Mouse (Mus musculus) liver, embryonic 14.5 days (tissue): ENCODE results near the gene Evx2. TPM values are rescaled to one million over a fixed set of nuclear protein-coding genes. Genes with fewer than 3 reads are reported as not detected.

Experiments
- ATAC-seq: fragments of 200-750 bp; cut with Nextera tagmentation; 2 replicates; pipeline ENCODE4 v1.8.0; 2017; ENCODE audit warnings: moderate number of reproducible peaks, mild to moderate bottlenecking, moderate library complexity; ENCODE audit not compliant: insufficient read depth
- DNase-seq, 3 experiments: peaks; one replicate each; pipeline ENCODE4 v3.0.0-alpha.2; 2012 to 2013; ENCODE audit warnings: low read depth in 3 of 3, low spot score in 3 of 3
- H3K27ac ChIP-seq: fragments of 300-500 bp; sonication (generic); 2 replicates; pipeline ENCODE4 v1.5.1; 2014; ENCODE audit warnings: moderate library complexity, mild to moderate bottlenecking, control low read depth, inconsistent platforms
- H3K27me3 ChIP-seq: fragments of 300-500 bp; sonication (generic); 2 replicates; pipeline ENCODE4 v1.6.1; 2014; ENCODE audit warnings: mild to moderate bottlenecking, low read length, moderate library complexity; ENCODE audit not compliant: control insufficient read depth, insufficient read depth
- H3K36me3 ChIP-seq: fragments of 300-500 bp; sonication (generic); replicated peaks from 2 replicates; pipeline ENCODE4 v1.6.1; 2014; ENCODE audit warnings: low read depth; ENCODE audit not compliant: control insufficient read depth, insufficient read depth
- H3K4me1 ChIP-seq, 2 experiments: fragments of 200-500 bp in 1 of 2; fragments of 300-500 bp in 1 of 2; sonication (generic) in 1 of 2; replicated peaks; 2 replicates each; pipeline ENCODE4 v1.6.1; 2012 to 2014; ENCODE audit warnings: antibody characterized with exemption in 1 of 2, inconsistent platforms in 1 of 2, low read length in 1 of 2; ENCODE audit not compliant: control insufficient read depth in 2 of 2, insufficient read depth in 2 of 2
- H3K4me2 ChIP-seq: fragments of 300-500 bp; sonication (generic); 2 replicates; pipeline ENCODE4 v1.6.1; 2014; ENCODE audit warnings: low read depth, mild to moderate bottlenecking, control low read depth, moderate library complexity
- H3K4me3 ChIP-seq, 2 experiments: fragments of 200-500 bp in 1 of 2; fragments of 300-500 bp in 1 of 2; sonication (generic) in 1 of 2; 2 replicates each; pipeline ENCODE4 v1.5.1; 2012 to 2014; ENCODE audit warnings: low read depth in 2 of 2, low read length in 2 of 2, mild to moderate bottlenecking in 2 of 2, control low read depth in 1 of 2, inconsistent platforms in 1 of 2, moderate library complexity in 1 of 2; ENCODE audit not compliant: insufficient read depth in 1 of 2
- H3K9ac ChIP-seq: fragments of 300-500 bp; sonication (generic); replicated peaks from 2 replicates; pipeline ENCODE4 v1.6.1; 2014; ENCODE audit warnings: mild to moderate bottlenecking, control low read depth, moderate library complexity
- H3K9me3 ChIP-seq: fragments of 300-500 bp; sonication (generic); 2 replicates; pipeline ENCODE4 v1.6.1; 2016; ENCODE audit warnings: low read length, mixed read lengths; ENCODE audit not compliant: control insufficient read depth
- CTCF ChIP-seq: IDR thresholded peaks from 2 replicates; pipeline ENCODE4 v1.5.1; 2016; ENCODE audit warnings: antibody characterized with exemption, low read depth, control low read depth
- EP300 ChIP-seq: IDR thresholded peaks from 2 replicates; pipeline ENCODE4 v1.6.1; 2016; ENCODE audit warnings: antibody characterized with exemption, low read depth
- WGBS: fragments of 180-500 bp; shearing (Covaris S2); extraction: QIAGEN DNeasy Blood & Tissue Kit; methylation state at CpG from one replicate; pipeline ENCODE4 v1.1.7; 2014; ENCODE audit not compliant: insufficient replicate concordance; 5-methylcytosine and 5-hydroxymethylcytosine counted together
- polyA plus RNA-seq, 2 experiments: library from polyadenylated mRNA; depleted of rRNA in 1 of 2; stranded (reverse) in 1 of 2; unstranded in 1 of 2; fragments of >200 nt; fragmentation: Nextera tagmentation in 1 of 2; extraction: Ambion mirVana in 1 of 2; gene quantifications; 2 replicates each; pipeline versions ENCODE4 v1.2.1 to v1.2.3; 2012 to 2014

Evx2 gene
- polyA plus RNA-seq, 2 experiments: 0.02 TPM; not detected in 1

GRCm38 (mm10) chr2:74667842-74668357 lies 8.5 kb upstream of the Evx2 start, which contains the start of gene Hoxd13:
Hoxd13 (plus strand) TSS chr2:74668310.
- DNase-seq: no peak
- TF ChIP-seq CTCF (no peak), EP300 (no peak)
- Histone ChIP-seq H3K4me2 (peak within 1 kb of the TSS; percentile 32), H3K9ac (no peak within 1 kb of the TSS), H3K27ac (no peak within 1 kb of the TSS), H3K27me3 (peaks cover 96% of the 10 kb centered on the region), H3K4me3 (peak within 1 kb of the TSS in 1 of 2 experiments; percentile 23; a peak in 2 of 4 replicates), H3K36me3 (no peaks in the 10 kb centered on the region), H3K9me3 (no peaks in the 10 kb centered on the region), H3K4me1 (no peaks in the 10 kb centered on the region)
- no peak for ATAC-seq
- WGBS: under 1% methylated on average over 40 of the region's 51 CpGs

- Histone ChIP-seq H3K9ac (no peak overlapping the region), H3K36me3 (no peaks in the 10 kb centered on the region), H3K4me3 (no peak overlapping the region), H3K4me1 (no peaks in the 10 kb centered on the region), H3K9me3 (no peaks in the 10 kb centered on the region), H3K4me2 (no peak overlapping the region), H3K27ac (no peak overlapping the region), H3K27me3 (peaks cover 96% of the 10 kb centered on the region)
- 3% methylated on average over 36 of the region's 36 CpGs for WGBS
- ATAC-seq: no peak
- TF ChIP-seq CTCF: no peak
- TF ChIP-seq EP300: no peak
- DNase-seq: no peak
Measured at GRCm38 (mm10) chr2:74667191-74667841, 8.0 kb upstream of the Evx2 start.

DNA sequence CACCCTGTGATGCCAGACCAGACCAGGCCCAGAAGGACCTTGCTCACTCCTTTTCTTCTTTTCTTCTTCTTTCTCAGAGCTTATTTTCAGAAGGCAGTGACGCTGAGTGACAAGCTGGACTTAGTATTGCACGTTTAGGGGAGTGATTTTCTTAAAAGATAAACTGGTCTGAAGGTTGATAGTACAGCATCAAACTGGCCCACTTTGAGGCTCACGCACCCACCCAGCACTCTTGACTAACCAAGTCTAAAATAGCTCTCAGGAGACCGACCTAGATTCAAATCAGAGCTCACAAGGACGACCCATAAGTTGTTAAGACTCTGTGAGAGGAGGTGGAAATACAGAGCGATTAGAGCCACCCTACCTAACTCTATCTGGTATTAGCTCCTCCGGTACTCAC lies 7.1 kb upstream of the Evx2 start:
- Histone ChIP-seq H3K27ac (no peak overlapping the region), H3K36me3 (no peaks in the 10 kb centered on the region), H3K4me2 (no peak overlapping the region), H3K27me3 (peaks cover 96% of the 10 kb centered on the region), H3K9ac (no peak overlapping the region), H3K4me3 (no peak overlapping the region), H3K4me1 (no peaks in the 10 kb centered on the region), H3K9me3 (no peaks in the 10 kb centered on the region)
- TF ChIP-seq EP300: no peak
- no peak for TF ChIP-seq CTCF
- 2% methylated on average over 7 of the region's 7 CpGs for WGBS
- ATAC-seq (no peak), DNase-seq (no peak)

DNA sequence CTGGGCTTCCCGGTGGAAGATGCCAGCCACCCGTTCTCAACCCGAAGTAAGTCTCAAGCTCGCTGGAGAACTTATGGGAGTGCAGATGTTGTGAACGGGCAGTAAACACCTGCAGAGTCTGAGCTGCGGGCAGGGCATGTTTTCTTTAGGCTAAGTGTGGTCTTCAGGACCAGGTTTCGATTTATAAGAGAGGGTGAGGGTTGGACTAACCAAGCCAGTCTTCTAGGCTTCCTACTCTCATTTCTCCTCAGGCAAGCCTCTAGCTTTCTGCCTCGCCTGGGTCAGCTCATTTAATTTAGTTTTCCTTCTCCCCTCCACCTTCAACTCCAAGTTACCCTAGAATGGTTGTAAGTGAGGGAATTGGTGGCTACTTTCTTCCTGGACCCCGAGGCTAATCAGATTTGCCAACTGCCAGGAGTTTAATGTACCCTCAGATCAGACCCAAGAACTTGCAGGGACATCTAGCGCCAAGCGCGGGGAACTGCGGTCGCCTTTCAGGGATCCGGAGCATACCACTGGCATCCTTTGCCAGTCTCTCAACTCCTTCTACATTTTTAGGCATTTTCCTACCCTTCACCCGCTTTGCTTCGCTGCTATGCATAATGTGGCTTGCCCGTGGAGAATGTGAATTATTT lies 4.1 kb upstream of the Evx2 start:
- H3K9ac ChIP-seq: no peak overlapping the region
- no peak overlapping the region for H3K4me3 ChIP-seq
- TF ChIP-seq EP300 (no peak), CTCF (peak; percentile 48)
- no peak for DNase-seq
- peaks cover 97% of the 10 kb centered on the region for H3K27me3 ChIP-seq
- no peak for ATAC-seq
- no peak overlapping the region for H3K4me2 ChIP-seq
- H3K9me3 ChIP-seq: no peaks in the 10 kb centered on the region
- 3% methylated on average over 18 of the region's 18 CpGs for WGBS
- H3K36me3 ChIP-seq: no peaks in the 10 kb centered on the region
- no peaks in the 10 kb centered on the region for H3K4me1 ChIP-seq
- H3K27ac ChIP-seq: no peak overlapping the region

- Histone ChIP-seq H3K4me1 (no peaks in the 10 kb centered on the region), H3K27ac (no peak overlapping the region), H3K9ac (no peak overlapping the region), H3K36me3 (no peaks in the 10 kb centered on the region), H3K9me3 (no peaks in the 10 kb centered on the region), H3K4me3 (no peak overlapping the region), H3K27me3 (peaks cover 99% of the 10 kb centered on the region), H3K4me2 (no peak overlapping the region)
- DNase-seq (no peak), ATAC-seq (no peak)
- WGBS: 3% methylated on average over 14 of the region's 14 CpGs
- TF ChIP-seq EP300 (no peak), CTCF (peak; percentile 46; the same call in 1 of the 2 replicates)
Measured at GRCm38 (mm10) chr2:74661685-74662084, 2.3 kb upstream of the Evx2 start.
